Mouse (Mus musculus) left cerebral cortex, adult 9 months (tissue): ENCODE results near the gene Diaph3.
A peak's percentile ranks its signal among the peaks of the same experiment; 100 is the strongest.
"Not testable (repeated sequence)": the region's sequence is repeated elsewhere in the genome, so short reads cannot be mapped to it uniquely, and the experiment has no call there.

Experiments
- DNase-seq, 2 experiments: peaks; one replicate each; pipeline ENCODE4 v3.0.0; 2022; ENCODE audit warnings: low spot score in 2 of 2

Diaph3 gene

DNA sequence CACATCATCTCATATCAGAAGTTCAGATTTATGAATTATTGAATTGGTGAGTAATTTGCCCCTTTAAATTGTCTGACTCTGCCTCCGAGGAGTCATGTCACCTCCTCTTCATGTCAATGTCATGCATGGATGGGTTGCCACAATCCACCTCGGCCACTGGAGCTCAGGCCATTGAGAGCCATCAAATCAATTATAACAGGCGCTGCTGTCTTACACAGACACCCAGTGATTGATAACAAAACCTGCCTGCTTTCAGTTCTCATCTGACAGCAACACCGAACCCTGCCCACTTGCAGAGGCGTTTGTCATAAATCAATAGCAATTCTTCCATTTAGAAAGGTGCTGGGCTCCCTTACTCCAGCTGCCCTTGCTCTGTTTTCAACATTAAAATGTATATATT is 402.1 kb downstream of the Diaph3 start:
- DNase-seq: no peak

DNA sequence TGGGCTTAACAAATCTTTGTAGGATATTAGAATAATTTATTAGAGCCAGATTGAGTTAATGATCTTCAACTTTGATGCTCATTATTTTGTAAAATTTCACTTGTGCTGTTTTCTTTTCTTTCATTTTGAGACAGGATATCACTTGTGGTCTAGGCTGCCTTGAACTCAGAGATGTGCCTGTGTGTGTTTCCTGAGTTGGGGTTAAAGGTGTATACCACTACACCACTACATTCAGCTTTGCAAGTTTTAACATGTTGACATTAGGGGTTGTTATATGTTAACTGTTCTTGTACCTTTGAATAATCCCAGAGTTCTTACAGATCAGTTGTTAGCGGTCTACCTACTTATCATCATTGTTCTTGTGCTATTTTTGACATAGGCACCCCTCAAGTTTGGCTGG is 404.4 kb downstream of the Diaph3 start:
- DNase-seq: no peak

DNA sequence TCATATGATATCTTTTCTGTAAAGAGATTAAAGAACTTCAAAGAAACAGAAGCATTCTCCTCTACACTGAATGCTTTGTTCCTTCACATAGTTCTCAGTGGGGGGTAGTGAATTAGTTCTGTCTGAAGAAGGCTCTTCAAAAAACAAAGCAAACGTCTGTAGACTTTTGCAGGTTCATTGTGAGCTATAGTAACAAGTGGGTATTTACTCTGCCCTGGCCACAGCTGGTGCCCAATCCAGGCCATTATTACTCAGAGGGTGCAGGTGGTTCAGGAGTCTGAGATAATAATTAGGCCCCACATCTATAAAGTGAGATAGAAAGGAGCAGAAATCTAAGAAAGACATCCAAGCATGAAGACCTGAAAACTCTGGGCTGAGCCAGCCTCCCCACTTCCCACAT is 409.7 kb downstream of the Diaph3 start:
- no peak for DNase-seq

DNA sequence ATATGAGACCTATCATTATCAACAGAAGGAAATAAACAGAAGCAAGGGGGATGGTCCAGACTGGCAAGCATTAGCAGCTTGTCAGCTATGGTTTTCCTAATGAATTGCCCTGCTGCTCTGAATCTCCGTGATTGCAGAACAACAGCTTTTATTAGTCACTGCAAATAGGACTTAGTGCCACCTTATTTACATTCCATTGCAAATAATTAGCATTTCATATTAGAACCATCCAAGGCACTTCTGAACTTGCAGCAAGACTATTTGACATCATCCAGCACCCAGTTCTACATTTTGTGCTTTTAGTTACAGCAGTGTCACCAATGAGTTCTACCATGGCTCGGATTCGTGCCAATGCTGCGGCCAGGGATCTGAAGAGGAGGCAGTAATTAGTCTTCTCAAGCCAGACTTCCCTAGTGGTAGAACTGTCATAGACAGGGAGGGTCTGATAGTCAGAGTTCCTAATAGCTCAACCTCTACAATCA is 411.4 kb downstream of the Diaph3 start:
- no peak for DNase-seq

DNA sequence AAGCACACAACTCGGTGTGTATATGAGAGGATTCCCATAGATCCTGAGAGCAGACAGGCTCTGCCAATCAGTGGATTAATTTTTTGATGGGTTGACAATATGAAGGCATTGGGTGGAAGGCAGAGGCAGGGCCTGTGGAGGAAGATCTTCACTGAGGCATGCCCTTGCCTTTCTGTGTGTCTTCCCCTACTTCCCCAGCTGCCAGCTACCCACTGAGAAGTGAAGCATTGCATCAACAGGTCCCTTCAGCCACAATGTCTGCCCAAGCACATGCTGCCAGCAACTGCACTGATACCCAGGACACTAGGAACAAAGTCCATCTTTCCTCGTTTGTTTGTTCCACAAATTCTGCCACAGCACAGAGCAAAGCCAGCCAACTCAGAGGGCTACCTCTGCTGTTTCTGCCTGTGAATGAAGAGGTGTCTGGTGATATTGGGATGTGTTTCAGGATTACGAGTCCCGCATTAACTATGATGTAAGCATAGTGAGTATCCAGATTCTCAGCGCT is 413.4 kb downstream of the Diaph3 start:
- DNase-seq: no peak

DNA sequence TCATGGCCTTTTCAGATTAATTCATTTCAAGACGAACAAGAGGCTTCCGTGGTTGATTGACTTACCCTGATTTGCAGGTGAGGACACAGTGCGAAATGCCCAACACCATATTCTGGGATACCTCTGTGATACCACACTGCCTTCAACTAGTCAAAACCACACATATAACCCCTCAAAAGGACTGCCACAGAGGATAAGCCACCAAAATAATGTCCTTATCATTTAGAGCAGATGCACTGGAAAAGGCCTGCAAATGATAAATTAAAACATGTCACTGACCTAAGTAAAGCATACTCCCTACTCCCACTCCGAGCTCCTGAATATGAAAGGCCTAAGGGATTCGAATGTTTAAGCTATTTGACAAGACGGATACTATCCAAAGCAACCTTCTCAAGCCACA is 419.3 kb downstream of the Diaph3 start:
- no peak for DNase-seq

DNA sequence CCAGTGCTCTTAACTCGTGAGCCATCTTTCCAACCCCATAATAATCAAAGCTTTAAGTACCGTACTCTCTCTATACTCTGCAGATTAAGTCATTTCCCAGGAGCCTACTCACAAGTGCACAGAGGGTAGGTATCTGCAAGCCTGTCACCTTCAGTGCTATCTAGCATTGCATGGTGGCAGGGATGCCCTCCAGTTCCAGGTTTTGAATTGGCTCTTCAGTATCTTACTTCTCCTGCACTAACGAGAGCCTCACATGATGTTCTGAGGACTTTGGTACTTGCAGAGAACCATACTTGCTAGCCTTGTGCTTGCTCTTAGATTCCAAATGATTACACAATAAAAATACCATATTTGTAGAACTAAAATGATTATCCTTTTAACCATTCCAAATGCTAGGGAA is 420.0 kb downstream of the Diaph3 start:
- DNase-seq: no peak

DNA sequence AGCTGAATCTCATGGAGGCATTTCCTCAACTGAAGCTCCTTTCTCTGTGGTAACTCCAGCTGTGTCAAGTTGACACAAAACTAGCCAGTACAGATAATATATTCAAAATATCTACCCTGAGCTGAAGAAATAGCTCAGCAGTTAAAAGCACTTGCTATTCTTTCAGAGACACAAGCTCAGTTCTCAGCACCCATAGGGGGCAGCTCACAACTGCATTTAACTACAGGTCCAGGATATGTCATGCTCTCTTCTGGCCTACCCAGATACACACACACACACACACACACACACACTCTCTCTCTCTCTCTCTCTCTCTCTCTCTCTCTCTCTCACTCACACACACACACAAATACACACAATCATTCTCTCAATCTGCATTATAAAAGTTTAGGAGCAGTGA is 420.6 kb downstream of the Diaph3 start:
- not testable (repeated sequence) for DNase-seq

DNA sequence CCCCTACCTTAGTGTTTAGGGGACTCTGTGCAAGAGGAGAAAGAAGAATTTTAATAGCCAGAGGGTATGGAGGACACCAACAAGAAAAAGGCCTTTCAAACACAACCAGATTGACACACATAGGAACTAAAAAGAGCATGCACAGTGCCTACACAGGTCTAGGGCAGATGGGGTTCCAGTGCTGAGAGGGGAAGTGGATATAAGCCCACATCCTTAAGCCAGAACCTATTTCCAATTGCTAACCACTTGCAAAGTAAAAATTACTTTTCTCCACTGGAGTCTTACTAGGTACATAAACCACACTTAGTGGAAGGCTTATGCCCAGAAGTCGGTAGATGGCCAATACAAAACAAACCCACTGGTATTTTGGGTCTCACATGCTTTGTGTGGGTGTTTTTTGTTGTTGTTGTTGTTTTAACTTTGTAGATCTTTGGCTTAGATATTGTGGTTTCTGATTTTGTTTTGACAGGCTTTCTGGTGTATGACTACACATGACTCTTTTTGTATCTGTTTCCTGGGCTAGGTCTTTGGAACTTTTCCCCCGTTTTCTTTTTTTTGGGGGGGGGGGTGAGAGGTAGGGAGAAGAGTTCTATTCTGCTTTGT is 426.8 kb downstream of the Diaph3 start:
- no peak for DNase-seq

DNA sequence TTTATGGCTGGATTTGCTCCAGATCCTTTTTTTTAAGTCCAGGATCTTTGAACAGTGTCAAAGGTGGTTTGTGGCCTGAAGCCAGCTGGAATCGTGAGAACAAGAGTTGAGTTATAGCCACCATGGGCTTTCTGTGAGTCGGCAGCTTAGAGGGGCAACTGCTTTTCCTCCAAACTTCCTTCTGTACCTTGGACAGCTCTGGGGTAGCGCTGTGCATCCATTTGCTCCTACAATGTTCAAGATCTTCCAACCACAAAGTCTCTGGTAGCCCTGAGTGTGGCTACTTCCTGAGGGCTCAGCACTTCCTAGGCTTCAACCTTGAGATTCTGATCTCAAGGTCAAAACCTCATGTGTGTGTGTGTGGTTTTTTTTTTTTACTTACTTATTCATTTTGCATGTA is 437.0 kb downstream of the Diaph3 start:
- DNase-seq: no peak

DNA sequence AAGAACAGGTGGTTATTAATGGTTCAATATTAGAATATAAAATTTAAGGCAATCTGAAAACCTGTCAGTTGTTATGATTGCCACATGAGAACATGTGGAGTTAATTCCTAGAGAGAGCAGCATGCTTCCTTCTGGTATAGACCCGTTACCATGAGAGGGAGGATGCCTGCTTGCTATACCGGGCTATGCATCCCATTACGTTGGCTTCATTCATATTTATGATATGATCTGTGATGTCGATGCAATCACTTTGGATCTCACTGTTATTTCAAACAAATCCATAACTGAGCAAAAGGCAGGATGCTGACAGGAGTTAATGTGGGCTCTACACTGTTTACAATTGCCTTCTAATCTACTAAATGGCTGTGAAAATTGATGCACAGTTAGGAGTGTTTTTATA is 439.9 kb downstream of the Diaph3 start:
- no peak for DNase-seq

DNA sequence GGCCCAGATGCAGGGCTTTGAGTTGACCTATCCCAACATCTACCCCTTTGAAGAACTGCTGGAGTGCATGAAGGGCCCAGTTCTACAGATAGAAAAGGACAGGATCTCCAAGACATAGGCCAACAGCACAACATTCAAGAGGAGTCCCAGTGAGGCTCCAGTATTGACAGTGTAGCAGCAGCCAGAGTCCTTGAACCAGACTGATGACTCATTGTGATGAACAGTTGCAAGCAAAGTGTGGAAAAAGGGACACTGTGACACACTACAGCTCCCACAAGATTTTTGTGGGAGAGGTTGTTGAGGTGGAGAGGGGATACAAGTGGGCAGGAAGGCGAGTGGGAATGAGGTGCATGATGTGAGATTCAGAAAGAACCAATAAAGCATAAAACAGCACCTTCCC is 443.1 kb downstream of the Diaph3 start:
- DNase-seq: no peak

DNA sequence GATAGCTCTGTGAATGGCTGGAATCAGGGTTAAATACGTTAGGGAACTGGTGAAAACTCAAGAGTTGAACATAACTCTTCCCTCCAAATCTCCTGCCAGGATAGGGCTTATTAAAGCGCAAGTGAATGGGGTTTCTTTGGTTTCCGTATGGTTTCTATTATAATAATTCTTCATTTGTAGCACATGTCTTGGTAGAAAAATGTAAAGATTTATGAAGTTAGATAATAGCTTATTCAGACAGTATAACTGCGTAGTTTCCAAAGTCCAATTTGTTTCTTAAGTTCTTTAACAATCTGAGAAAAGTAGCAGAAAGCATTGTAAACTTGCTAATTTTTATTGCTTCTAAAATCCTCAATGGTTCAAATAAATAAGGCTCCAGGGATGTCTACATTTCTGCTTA is 448.3 kb downstream of the Diaph3 start:
- no peak for DNase-seq

DNA sequence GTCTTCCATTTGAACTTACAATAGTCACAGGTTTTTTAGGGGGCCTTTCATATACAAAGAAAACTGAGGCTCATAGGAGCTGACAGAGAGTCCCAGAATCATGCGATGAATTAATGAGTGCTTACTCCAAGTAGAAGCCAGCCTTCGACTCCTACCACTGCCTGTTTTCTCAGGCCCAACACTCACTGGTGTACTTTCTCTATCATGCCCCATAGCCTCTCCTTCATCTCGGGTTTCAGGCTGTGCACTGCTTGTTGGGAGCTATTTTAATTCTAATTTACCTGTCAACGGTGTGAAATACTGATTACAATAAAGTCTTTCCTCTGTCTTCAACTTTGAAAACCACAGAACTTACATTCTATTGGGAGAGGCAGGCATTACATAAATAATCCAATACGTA is 449.7 kb downstream of the Diaph3 start:
- DNase-seq: no peak

DNA sequence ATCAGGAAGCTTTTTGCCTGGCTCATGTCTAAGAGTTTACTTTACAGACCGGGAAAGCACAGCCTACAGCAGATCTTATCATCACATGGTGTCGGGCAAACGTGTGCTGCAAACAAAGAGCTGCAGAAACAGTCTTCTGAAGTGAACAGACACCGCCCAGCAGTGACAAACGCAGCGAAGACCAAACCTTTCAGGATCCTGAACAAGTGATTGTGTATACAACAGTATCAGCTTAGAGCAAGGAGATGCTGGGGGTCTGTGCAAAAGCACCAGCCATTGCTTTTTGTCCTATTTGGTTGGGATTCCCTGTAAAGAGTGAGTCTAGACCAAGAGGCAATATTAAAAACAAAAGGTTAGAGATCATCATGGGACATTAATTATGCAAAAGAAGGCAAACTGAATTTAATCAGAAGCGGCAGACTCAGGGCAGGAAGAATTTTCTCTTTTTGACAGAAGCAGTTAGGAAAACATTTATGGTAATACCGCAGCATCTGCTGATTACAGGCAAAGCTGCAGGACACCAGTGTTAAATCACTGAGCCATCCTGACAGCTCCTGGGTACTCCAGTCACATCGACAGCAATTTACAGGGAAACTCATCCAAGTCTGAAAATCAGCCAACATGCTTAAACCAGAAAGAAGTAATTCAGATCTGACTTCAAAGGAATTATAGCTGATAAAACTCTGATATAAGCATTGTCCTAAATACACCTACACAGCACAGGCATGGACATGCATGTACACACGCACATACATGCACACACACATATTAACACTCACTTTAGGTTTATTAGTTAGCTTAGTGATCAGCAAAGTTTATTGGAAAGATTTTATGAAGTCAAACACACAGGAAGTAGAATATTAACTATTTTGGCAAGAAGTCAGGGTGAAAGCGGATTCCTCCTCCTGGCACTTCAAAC is 456.2 kb downstream of the Diaph3 start:
- DNase-seq: no peak

DNA sequence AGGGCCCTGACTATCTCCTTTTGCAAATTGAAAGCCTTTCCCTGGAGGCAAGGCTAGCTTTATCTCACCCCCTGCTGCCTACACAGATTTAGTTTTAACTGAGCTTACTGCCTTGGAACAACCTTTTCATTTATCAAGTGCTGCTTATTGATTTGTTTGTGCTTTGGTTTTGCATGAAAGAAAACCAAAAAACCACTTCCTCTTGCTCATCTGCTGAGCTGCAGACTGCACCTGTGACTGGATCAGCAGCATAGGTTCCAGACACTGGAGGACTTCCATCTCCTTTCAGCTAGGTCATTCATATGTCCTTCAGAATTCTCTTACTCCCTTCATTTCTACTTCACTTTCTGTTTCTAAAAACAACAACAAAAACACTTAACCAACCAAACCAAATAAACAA is 459.1 kb downstream of the Diaph3 start:
- DNase-seq: no peak

DNA sequence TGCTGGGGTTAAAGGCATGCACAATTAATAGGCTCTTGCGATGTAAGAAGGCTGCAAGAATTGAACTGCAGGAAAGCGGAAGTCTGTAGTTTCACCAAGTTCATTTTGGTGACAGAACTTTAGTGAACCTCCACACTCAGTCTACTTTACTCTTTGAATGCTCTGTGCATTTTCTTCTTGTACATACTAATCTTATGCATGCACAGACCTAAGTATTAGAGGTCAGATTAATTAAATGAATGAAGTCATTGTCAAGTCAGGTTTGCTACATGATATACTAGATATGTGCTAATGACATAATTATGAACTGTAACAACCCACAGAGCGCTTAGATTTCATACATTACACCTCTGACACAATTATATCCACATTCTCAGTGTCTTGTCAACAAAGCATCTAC is 462.0 kb downstream of the Diaph3 start:
- DNase-seq: no peak

DNA sequence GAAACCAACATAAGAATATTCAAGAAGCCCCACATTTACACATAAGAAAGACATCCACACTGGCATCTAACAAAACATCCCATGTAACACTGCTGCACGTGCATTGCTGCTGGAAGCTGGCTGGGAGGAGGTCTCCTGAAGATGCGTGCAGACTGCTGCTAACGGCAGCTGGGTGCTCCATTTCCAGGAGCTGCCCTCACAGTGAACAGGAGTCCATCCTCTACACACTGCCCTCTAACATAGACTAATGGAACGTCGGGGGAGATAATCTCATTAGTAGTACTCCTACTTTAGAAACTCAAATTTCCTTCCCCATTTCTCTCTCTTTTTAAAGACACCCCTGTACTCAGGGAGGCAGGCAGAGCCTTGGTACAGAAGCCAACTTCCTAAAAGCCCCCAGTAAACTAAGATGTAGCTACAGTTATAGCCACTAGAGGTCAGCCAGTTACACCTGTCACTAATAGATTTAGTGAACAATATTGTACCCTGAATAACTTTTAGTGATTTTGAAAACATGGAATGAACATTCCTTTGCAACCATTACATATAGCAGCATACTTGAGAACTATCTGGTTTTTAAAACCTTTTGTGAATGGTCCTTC is 462.8 kb downstream of the Diaph3 start:
- peak in 1 of 2 experiments; percentile 13 for DNase-seq

DNA sequence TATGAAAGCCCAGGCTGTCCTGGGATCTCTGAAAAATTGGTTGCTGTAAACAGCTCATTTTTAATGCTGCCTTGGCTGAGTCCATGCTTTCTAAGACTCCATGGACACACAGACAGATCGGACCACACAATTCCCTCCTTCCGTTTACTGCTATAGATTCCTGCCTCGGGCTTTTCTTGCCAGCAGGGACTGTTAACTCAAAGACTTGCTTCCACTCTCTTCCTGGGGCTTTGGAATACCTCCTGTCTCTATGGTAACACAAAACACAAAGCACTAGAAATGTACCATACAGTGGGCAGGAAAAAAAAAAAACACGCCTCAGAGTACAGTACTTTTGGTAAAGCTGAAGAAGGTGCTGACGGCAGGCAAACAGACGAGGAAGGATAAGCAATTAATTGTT is 464.0 kb downstream of the Diaph3 start:
- DNase-seq: no peak

DNA sequence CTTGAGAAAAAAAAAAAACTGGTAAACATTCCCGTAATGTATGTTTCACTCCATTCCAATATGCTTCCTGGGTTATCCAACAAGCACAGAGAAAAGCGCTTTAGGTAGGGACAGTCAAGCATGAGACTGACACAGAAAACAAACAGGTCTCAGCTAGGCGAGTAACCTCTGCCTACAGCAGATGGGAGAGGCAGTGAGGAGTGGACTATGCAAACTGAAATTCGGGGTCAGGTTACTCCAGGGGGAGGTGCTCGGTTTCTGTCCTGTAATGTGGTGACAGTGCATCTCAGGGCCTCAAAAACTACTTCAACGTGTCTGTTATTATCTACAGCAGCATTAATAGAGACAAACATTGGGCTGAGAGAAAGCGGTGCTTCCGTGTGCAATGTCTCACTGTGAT is 465.7 kb downstream of the Diaph3 start:
- DNase-seq: no peak

DNA sequence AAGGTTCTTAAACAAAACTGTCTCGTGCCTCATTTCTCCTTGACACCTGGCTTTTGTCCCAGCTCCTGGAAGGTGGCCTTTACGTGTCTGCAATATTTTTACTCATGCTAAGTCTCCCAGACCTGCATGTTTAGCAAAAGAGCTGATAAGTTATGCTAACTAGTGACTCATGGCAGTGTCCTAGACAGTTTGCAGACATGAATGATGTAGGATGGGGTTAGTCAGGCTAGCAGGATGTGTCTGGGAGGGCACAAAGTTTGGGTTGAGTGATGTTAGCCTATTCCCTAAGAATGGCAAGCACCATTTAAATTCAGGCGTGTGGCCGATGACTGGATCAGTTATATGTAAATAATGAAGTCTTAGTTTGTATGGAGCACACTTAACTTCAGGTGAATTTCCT is 478.2 kb downstream of the Diaph3 start:
- no peak for DNase-seq

DNA sequence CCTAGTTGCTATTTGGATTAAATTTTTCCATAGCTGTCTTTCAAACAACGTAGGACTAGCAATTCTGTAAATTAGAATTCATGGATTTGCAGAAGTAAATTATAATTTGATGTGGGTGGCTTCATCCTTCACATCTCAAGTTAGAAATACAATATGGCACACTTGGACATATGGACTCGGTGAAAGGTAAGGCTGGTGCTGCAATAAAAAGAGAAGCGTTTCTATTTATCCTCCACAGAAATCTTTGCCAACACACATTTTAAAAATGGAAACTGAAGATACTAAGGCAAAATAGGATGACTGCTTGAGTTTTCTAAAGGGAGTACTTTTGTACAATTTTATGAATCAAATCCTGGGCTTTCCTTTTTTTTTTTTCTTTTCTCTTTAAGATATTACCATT is 480.5 kb downstream of the Diaph3 start:
- peak in 1 of 2 experiments; percentile 15 for DNase-seq

DNA sequence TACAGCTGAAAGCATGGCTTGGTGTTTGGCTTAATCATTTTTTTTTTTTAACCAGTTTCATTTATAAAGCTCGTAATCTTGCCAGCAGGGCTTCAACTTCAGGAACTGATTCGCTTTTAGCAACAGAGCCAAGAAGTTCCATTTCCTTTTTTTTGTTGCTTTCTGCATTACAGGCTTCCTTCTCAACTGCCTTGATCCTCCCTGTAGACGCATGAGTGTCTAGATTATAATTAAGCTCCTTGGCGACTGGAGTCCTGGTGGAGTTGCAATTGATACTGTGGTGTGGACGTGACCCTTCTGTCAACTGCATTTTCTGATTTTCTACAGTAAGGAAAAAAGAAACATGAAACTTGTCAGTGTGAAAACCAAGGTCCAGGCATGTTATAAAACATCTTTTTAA is 484.8 kb downstream of the Diaph3 start:
- no peak for DNase-seq
